Mouse (Mus musculus): ENCODE results near the gene Rbks. TPM values are rescaled to one million over a fixed set of nuclear protein-coding genes. Genes with fewer than 3 reads are reported as not detected.
"Not testable (repeated sequence)": the region's sequence is repeated elsewhere in the genome, so short reads cannot be mapped to it uniquely, and the experiment has no call there.

The Rbks gene
- total and polyA plus RNA-seq, 3 experiments = 8.3 to 22.0 (median 15.7) TPM

DNA sequence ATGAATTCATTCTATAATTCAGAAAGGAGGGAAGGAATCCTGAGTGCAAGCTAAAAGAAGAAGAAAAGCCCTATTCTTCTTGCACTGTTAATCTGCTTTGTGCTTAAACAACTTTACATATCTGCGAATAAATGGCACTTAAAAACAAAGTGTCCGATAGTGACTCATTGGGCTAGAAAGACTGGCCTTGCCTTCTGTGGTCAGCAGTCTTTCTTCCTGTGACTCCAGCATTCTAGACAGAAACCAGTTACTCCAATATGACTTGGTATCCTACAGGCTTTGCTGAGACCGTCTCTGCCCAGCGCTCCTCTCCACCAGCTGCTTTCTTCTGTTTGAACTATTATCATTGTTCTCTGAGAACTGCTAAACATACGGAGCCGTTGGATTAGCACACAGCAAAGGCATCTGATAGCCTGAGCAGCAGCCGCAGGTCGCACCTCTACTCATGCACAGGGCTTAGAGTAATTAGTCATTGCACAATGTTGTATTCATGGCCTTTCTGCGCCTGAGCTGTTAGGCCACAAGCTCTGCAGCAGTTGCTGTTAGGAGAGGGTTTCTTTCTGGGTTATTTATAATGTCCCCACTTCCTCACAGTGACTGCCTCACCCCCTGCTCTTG lies 60.7 kb downstream of the Rbks start:
- DNase-seq (ENCODE audit: low spot score) (no peak), ATAC-seq (ENCODE audit: extremely low read depth, insufficient number of reproducible peaks, low FRiP score, poor library complexity, severe bottlenecking) (no peak)
- TF ChIP-seq GATA1 (IDR thresholded peaks at IDR 0.05; ENCODE audit: borderline replicate concordance, low read length) (no peak), TAL1 (conservative IDR thresholded peaks at IDR 0.05; ENCODE audit: low read depth, low read length) (no peak)
- Histone ChIP-seq H3K4me3 (ENCODE audit: low read depth, low read length) (no peak overlapping the region), H3K27me3 (ENCODE audit: insufficient read depth, low read length) (no peaks in the 10 kb centered on the region), H3K9me3 (replicated peaks) (no peaks in the 10 kb centered on the region), H3K36me3 (replicated peaks) (peaks cover 66% of the 10 kb centered on the region), H3K4me1 (ENCODE audit: insufficient read depth, low read depth, low read length) (no peaks in the 10 kb centered on the region)

DNA sequence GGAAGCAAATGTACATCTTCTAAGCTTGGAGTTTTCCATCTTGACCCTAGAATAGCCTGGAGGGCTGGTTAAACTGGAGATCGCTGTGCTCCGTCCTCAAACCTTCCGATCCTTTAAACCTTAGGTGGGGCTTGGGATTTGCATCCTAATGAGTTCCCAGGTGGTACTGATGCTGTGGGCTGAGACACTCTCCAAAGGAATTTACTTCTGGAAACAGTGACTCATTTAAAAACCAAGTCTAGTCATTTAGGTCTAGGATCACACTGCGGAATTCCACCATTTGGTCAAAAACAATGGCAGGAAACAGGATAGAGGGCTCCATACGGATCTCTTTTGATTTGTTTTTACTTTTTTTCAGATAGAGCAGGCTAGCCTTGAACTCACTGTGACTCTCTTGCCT lies 62.7 kb downstream of the Rbks start:
- H3K4me1 ChIP-seq (ENCODE audit: insufficient read depth, low read depth, low read length) = no peaks in the 10 kb centered on the region
- no peak for TF ChIP-seq GATA2 (IDR thresholded peaks at IDR 0.05; ENCODE audit: borderline replicate concordance, low read depth, low read length)
- TF ChIP-seq TAL1 (conservative IDR thresholded peaks at IDR 0.05; ENCODE audit: low read depth, low read length) = no peak
- no peak for TF ChIP-seq GATA1 (IDR thresholded peaks at IDR 0.05; ENCODE audit: borderline replicate concordance, low read length)
- no peak for TF ChIP-seq POLR2AphosphoS5 (IDR thresholded peaks at IDR 0.05; ENCODE audit: insufficient replicate concordance, low read depth, low read length)
- no peak for TF ChIP-seq CTCF (IDR thresholded peaks at IDR 0.05; ENCODE audit: low read depth, low read length)

DNA sequence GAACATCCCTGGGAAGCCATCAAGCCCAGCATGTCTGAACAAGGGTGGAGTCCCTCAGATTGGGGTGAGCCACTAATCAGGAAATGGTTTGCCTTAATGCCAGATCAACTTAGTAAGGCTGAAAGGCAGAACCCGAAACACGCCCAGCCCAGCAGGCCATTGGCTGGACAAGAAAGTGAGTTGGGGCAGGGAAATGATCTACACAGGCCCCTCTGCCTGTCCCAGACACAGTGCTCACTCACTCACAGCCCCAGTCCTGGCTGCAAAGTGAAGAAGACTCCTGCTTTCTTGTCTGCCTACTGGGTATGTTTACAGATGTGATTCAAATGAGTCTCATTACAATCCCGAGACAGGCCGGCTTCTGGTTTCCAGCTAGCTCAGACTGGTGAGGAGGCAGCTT lies 63.3 kb downstream of the Rbks start:
- Histone ChIP-seq H3K27me3 (ENCODE audit: insufficient read depth, low read length) (no peaks in the 10 kb centered on the region), H3K4me1 (ENCODE audit: insufficient read depth, low read depth, low read length) (no peaks in the 10 kb centered on the region), H3K9me3 (replicated peaks) (no peaks in the 10 kb centered on the region), H3K36me3 (replicated peaks) (peaks cover 60% of the 10 kb centered on the region), H3K4me3 (ENCODE audit: low read depth, low read length) (no peak overlapping the region)
- no peak for TF ChIP-seq GATA1 (IDR thresholded peaks at IDR 0.05; ENCODE audit: borderline replicate concordance, low read length)
- no peak for TF ChIP-seq GATA2 (IDR thresholded peaks at IDR 0.05; ENCODE audit: borderline replicate concordance, low read depth, low read length)
- no peak for TF ChIP-seq TAL1 (conservative IDR thresholded peaks at IDR 0.05; ENCODE audit: low read depth, low read length)
- no peak for TF ChIP-seq POLR2AphosphoS5 (IDR thresholded peaks at IDR 0.05; ENCODE audit: insufficient replicate concordance, low read depth, low read length)
- TF ChIP-seq CTCF (IDR thresholded peaks at IDR 0.05; ENCODE audit: low read depth, low read length) = no peak
- ATAC-seq (ENCODE audit: extremely low read depth, insufficient number of reproducible peaks, low FRiP score, poor library complexity, severe bottlenecking) (no peak), DNase-seq (ENCODE audit: low spot score) (no peak)

More for the DNA sequence above, 62.7 kb downstream of the Rbks start:
- Histone ChIP-seq H3K36me3 (replicated peaks) (peaks cover 61% of the 10 kb centered on the region), H3K4me3 (ENCODE audit: low read depth, low read length) (no peak overlapping the region), H3K27me3 (ENCODE audit: insufficient read depth, low read length) (no peaks in the 10 kb centered on the region), H3K9me3 (replicated peaks) (no peaks in the 10 kb centered on the region)
- no peak for DNase-seq (ENCODE audit: low spot score)
- ATAC-seq (ENCODE audit: extremely low read depth, insufficient number of reproducible peaks, low FRiP score, poor library complexity, severe bottlenecking) = no peak

DNA sequence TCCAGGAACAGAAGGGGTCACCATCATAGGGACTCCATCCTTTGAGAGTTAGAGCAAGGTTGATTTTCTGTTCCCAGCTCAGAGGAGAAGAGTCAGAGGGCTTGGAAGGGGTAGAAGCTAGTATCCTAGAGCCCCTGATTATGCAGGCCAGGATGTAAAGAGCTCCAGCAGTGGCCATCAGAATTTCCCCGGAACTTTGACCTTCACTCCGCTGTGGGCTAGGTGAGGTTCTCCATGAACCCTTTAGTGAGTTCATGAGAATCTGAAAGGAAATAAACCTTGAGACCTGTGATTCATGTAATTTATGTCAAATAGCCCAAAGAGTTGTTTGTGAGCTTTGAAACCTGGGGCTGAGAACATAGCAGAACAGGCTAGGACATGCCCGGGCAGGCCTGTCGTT lies 66.3 kb downstream of the Rbks start:
- DNase-seq (ENCODE audit: low spot score); ATAC-seq (ENCODE audit: extremely low read depth, insufficient number of reproducible peaks, low FRiP score, poor library complexity, severe bottlenecking); H3K9me3 ChIP-seq (replicated peaks); H3K4me1 ChIP-seq (ENCODE audit: insufficient read depth, low read depth, low read length); H3K4me3 ChIP-seq (ENCODE audit: low read depth, low read length); H3K27me3 ChIP-seq (ENCODE audit: insufficient read depth, low read length): not testable (repeated sequence)
- H3K36me3 ChIP-seq (replicated peaks) = peaks cover 59% of the 10 kb centered on the region

DNA sequence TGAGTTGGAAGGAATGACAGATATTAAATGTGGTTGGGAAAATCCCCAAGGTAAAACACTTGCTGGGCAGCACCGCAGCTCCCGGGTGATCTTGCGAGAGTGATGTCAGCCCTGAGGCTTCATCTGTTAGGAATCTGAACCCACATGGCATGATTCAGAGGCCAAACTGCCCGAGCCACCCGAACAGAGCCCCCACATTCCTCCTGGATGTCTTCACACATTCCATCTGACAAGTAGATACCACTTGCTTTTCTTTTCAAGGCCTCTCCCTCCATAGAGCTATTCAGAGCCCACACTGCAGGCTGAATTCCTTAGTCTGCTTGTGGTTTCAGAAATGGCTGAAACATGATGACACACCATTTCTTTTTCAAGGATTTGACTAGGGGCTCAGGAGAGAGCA lies 67.4 kb downstream of the Rbks start:
- TF ChIP-seq CTCF (IDR thresholded peaks at IDR 0.05; ENCODE audit: low read depth, low read length) = no peak
- TF ChIP-seq GATA2 (IDR thresholded peaks at IDR 0.05; ENCODE audit: borderline replicate concordance, low read depth, low read length) = no peak
- no peak for TF ChIP-seq GATA1 (IDR thresholded peaks at IDR 0.05; ENCODE audit: borderline replicate concordance, low read length)
- TF ChIP-seq POLR2AphosphoS5 (IDR thresholded peaks at IDR 0.05; ENCODE audit: insufficient replicate concordance, low read depth, low read length) = no peak
- TF ChIP-seq TAL1 (conservative IDR thresholded peaks at IDR 0.05; ENCODE audit: low read depth, low read length) = no peak
- ATAC-seq (ENCODE audit: extremely low read depth, insufficient number of reproducible peaks, low FRiP score, poor library complexity, severe bottlenecking) (no peak), DNase-seq (ENCODE audit: low spot score) (no peak)
- H3K27me3 ChIP-seq (ENCODE audit: insufficient read depth, low read length) = no peaks in the 10 kb centered on the region
- H3K4me3 ChIP-seq (ENCODE audit: low read depth, low read length) = no peak overlapping the region
- H3K4me1 ChIP-seq (ENCODE audit: insufficient read depth, low read depth, low read length) = no peaks in the 10 kb centered on the region
- peaks cover 65% of the 10 kb centered on the region for H3K36me3 ChIP-seq (replicated peaks)
- H3K9me3 ChIP-seq (replicated peaks) = no peaks in the 10 kb centered on the region

DNA sequence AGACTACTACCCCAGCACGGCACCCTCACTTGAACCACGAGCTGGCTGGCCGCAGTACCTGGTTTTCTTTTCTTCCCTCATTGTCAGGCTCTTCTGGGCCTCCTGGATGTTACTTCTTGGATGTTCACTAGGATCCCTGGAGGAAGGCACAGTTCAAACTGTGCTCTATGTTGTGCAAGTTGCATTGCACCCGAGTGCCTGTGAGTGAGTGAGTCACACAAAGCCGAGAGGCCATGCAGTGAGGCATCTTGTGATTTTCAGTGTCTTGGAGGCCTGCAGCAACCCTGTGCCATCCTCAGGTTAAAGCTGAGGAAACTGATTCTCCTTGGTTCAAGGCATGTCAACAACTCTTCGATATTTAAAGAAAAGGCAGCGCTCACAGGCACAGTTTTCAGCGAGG lies 68.9 kb downstream of the Rbks start:
- DNase-seq (ENCODE audit: low spot score) = no peak
- ATAC-seq (ENCODE audit: extremely low read depth, insufficient number of reproducible peaks, low FRiP score, poor library complexity, severe bottlenecking) = no peak
- no peak for TF ChIP-seq TAL1 (conservative IDR thresholded peaks at IDR 0.05; ENCODE audit: low read depth, low read length)
- TF ChIP-seq GATA2 (IDR thresholded peaks at IDR 0.05; ENCODE audit: borderline replicate concordance, low read depth, low read length) = no peak
- no peak for TF ChIP-seq CTCF (IDR thresholded peaks at IDR 0.05; ENCODE audit: low read depth, low read length)
- no peak for TF ChIP-seq POLR2AphosphoS5 (IDR thresholded peaks at IDR 0.05; ENCODE audit: insufficient replicate concordance, low read depth, low read length)
- TF ChIP-seq GATA1 (IDR thresholded peaks at IDR 0.05; ENCODE audit: borderline replicate concordance, low read length) = no peak
- H3K4me1 ChIP-seq (ENCODE audit: insufficient read depth, low read depth, low read length) = no peaks in the 10 kb centered on the region
- H3K27me3 ChIP-seq (ENCODE audit: insufficient read depth, low read length) = no peaks in the 10 kb centered on the region
- peaks cover 65% of the 10 kb centered on the region for H3K36me3 ChIP-seq (replicated peaks)
- H3K4me3 ChIP-seq (ENCODE audit: low read depth, low read length) = no peak overlapping the region
- H3K9me3 ChIP-seq (replicated peaks) = no peaks in the 10 kb centered on the region

All from G1E (cell line).